Mouse (Mus musculus) testis, adult 2 months (tissue): ENCODE measurements at regions not wholly inside any gene's neighbourhood (a gene's known extent, or its start where the extent isn't known, plus 50 kb on each side); places are given as distances from the start of the nearest gene placed in this dataset.

Experiments
- CTCF ChIP-seq: fragments of 200-500 bp; IDR thresholded peaks from 2 replicates; pipeline ENCODE4 v1.5.1; 2012; ENCODE audit warnings: low read depth, mild to moderate bottlenecking, inconsistent platforms, low read length, moderate library complexity; ENCODE audit not compliant: control insufficient read depth, insufficient read depth, insufficient replicate concordance
- POLR2A ChIP-seq: fragments of 200-500 bp; IDR thresholded peaks from 2 replicates; pipeline ENCODE4 v1.6.1; 2012; ENCODE audit warnings: low read depth, mild to moderate bottlenecking, inconsistent platforms, low read length, moderate library complexity; ENCODE audit not compliant: control insufficient read depth

DNA sequence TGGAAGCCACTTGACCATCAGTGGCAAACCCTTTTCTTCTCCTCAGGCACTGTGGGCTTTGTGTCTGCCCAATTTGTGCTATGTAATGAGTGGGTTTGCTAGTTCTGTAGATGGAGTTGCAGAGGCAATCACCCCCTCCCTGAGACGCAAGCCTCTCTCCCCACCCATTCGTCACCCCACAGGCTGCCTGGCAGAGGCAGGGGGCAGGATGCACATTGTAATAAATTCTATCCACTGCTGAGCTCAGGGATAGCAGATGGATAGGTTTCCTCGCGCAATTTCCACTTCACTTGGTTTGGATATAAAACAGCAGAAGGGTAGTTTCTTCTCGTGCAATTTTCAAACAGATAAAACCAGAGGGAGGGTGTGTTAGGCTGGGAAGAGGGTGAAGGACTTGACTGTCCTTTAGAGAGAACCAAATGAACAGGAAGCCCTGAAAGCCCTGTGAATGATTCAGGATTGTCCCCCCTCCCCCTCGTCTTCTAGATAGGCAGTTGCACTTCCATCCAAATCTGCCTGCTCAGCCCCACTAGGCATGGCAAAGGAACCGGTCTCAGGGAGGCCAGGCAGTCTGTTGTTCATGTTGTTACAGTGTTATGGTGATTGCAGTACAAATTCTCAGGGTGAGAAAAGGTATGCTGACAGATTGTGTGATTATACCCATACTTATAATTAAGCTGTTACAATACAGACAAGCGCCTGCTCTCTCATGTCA lies 286.0 kb upstream of the Tle4 start:
- no peak for TF ChIP-seq CTCF
- no peak for TF ChIP-seq POLR2A
